8 mouse cellular contexts compared by ENCODE assay signal in the genomic region with DNA sequence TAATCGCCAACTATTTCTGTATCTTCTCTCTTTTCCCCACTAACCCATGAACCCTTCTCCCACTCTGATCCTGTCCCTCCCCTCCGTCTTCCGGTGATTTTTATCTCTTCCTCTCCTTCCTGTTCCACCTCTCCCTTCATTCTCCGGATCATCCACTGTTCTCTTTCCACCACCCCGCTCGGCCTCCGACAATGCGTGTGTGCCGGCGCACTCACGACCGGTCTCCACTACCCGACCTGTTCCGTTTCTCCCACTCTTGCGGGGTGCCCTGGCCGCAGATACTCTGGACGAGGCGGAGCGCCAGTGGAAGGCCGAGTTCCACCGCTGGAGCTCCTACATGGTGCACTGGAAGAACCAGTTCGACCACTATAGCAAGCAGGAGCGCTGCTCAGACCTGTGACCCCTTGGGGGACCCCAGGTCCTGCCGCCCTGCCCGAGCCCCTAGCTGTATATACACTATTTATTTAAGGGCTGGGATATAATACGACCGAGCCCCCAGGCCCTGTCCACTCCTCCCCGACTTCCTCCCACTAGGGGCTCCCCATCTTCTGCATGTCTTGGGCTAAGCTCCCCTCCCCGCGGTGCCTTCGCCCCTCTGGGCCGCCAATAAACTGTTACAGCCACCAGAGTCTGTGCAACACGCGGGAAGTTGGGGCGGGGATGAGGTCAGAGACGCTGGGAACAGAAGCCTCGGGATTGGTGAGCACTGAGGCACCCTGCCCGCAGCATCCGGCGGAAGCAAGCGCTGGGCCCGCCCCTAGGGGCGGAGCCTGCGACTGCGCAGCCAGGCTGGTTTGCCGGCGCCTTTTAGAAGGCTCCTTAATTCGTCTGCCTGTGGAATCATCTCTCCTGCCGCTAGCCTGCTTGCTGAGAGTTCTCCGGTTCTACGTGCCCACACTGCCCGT. TPM values are rescaled to one million over a fixed set of nuclear protein-coding genes. Genes with fewer than 3 reads are reported as not detected.
DNase-seq lines count a peak whose midpoint lies in the region; ATAC-seq and TF ChIP-seq lines count a peak whose summit lies in the region.

A gene (plus strand): TSS at position 791 of the 905 bp plus-strand sequence.

- H3K4me1 ChIP-seq in erythroblast, embryonic 14.5 days (ENCODE audit: control insufficient read depth), result peaks cover 81% of the 10 kb centered on the region
- peaks cover 17% of the 10 kb centered on the region for H3K4me1 ChIP-seq in heart, embryonic 11.5 days (ENCODE audit: control insufficient read depth, insufficient read depth, low read length)
- H3K4me1 ChIP-seq in kidney, embryonic 16.5 days (ENCODE audit: insufficient read depth, low read length), result peaks cover 16% of the 10 kb centered on the region
- peaks cover 4% of the 10 kb centered on the region; the same call in 1 of the 2 replicates for H3K4me1 ChIP-seq in liver, adult 2 months (ENCODE audit: control insufficient read depth, insufficient read depth, low read length)

- H3K9ac ChIP-seq in heart, embryonic 11.5 days (ENCODE audit: low read depth, low read length), result peak within 1 kb of the TSS; percentile 82
- peak within 1 kb of the TSS; percentile 82 for H3K9ac ChIP-seq in kidney, embryonic 16.5 days (replicated peaks; ENCODE audit: low read length)
- peak within 1 kb of the TSS; percentile 79 for H3K9ac ChIP-seq in liver, adult 2 months (ENCODE audit: low read depth, low read length)

- H3K4me3 ChIP-seq in C2C12 (ENCODE audit: insufficient read depth, poor library complexity, severe bottlenecking) (peak within 1 kb of the TSS; percentile 41), myocyte (peak within 1 kb of the TSS; percentile 66)
- H3K4me3 ChIP-seq in erythroblast, embryonic 14.5 days (replicated peaks), result peak within 1 kb of the TSS; percentile 96
- H3K4me3 ChIP-seq in heart, embryonic 11.5 days (ENCODE audit: low read depth, low read length), result peak within 1 kb of the TSS; percentile 51
- peak within 1 kb of the TSS; percentile 63 for H3K4me3 ChIP-seq in kidney, embryonic 16.5 days (ENCODE audit: low read length)
- peak within 1 kb of the TSS; percentile 65 for H3K4me3 ChIP-seq in liver, adult 2 months (ENCODE audit: insufficient read depth, low read depth, low read length)

- peak; percentile 87 for ATAC-seq in heart, embryonic 11.5 days (replicated peaks; ENCODE audit: insufficient number of reproducible peaks, low FRiP score, low TSS enrichment)
- ATAC-seq in kidney, embryonic 16.5 days (ENCODE audit: low FRiP score, low TSS enrichment), result peak; percentile 93

- under 1% methylated on average over 52 of the region's 52 CpGs for WGBS in heart, embryonic 11.5 days (ENCODE audit: insufficient replicate concordance)
- 0% methylated on average over 52 of the region's 52 CpGs for WGBS in kidney, embryonic 16.5 days
- under 1% methylated on average over 52 of the region's 52 CpGs for WGBS in liver, adult 2 months

- H3K36me3 ChIP-seq in C2C12 (ENCODE audit: control insufficient read depth, insufficient read depth) (peaks cover 40% of the 10 kb centered on the region), myocyte (ENCODE audit: control insufficient read depth, insufficient read depth) (peaks cover 25% of the 10 kb centered on the region)
- peaks cover 75% of the 10 kb centered on the region for H3K36me3 ChIP-seq in erythroblast, embryonic 14.5 days (ENCODE audit: control insufficient read depth)
- peaks cover 28% of the 10 kb centered on the region for H3K36me3 ChIP-seq in heart, embryonic 11.5 days (ENCODE audit: control insufficient read depth, insufficient read depth, low read length)
- peaks cover 40% of the 10 kb centered on the region for H3K36me3 ChIP-seq in kidney, embryonic 16.5 days (ENCODE audit: insufficient read depth, low read length)
- H3K36me3 ChIP-seq in liver, adult 2 months (ENCODE audit: control insufficient read depth, insufficient read depth, low read length), result peaks cover 19% of the 10 kb centered on the region
- H3K36me3 ChIP-seq in splenic B cell, adult 2 months (ENCODE audit: control insufficient read depth, insufficient read depth, low read length, poor library complexity, severe bottlenecking), result peaks cover 13% of the 10 kb centered on the region

- H3K79me3 ChIP-seq in C2C12 (ENCODE audit: low read depth), result peaks cover 1% of the 10 kb centered on the region

- H3ac ChIP-seq in C2C12 (ENCODE audit: control insufficient read depth, insufficient read length, low read depth) (peak within 1 kb of the TSS; percentile 75), myocyte (ENCODE audit: control insufficient read depth, insufficient read length) (peak within 1 kb of the TSS; percentile 14)

- H3K27me3 ChIP-seq in C2C12 (ENCODE audit: control insufficient read depth, insufficient read depth, insufficient read length) (peaks cover 6% of the 10 kb centered on the region), myocyte (ENCODE audit: control insufficient read depth, insufficient read depth, insufficient read length) (peaks cover 8% of the 10 kb centered on the region)
- peaks cover 8% of the 10 kb centered on the region; the same call in 1 of the 2 replicates for H3K27me3 ChIP-seq in erythroblast, embryonic 14.5 days (ENCODE audit: control insufficient read depth)
- peaks cover 30% of the 10 kb centered on the region for H3K27me3 ChIP-seq in heart, embryonic 11.5 days (ENCODE audit: control insufficient read depth, insufficient read depth, low read length)
- peaks cover 23% of the 10 kb centered on the region for H3K27me3 ChIP-seq in kidney, embryonic 16.5 days (ENCODE audit: insufficient read depth, low read length)
- no peaks in the 10 kb centered on the region for H3K27me3 ChIP-seq in liver, adult 2 months (ENCODE audit: control insufficient read depth, insufficient read depth, low read length)
- no peaks in the 10 kb centered on the region for H3K27me3 ChIP-seq in splenic B cell, adult 2 months (ENCODE audit: control insufficient read depth, insufficient read depth, low read length, poor library complexity, severe bottlenecking)

- DNase-seq in brain, embryonic 14.5 days (ENCODE audit: low read depth), result peak; percentile 98
- DNase-seq in liver, adult 2 months (ENCODE audit: extremely low read depth, low read depth, low spot score), result peak; percentile 88
- peak; percentile 95 for DNase-seq in splenic B cell, adult 2 months (ENCODE audit: low read depth, low spot score)

- peak within 1 kb of the TSS; percentile 89 for H3K27ac ChIP-seq in heart, embryonic 11.5 days (ENCODE audit: low read depth, low read length)
- H3K27ac ChIP-seq in kidney, embryonic 16.5 days (ENCODE audit: low read length), result peak within 1 kb of the TSS; percentile 96
- H3K27ac ChIP-seq in liver, adult 2 months (replicated peaks; ENCODE audit: insufficient read depth, low read depth, low read length), result peak within 1 kb of the TSS; percentile 88

- no peaks in the 10 kb centered on the region for H3K79me2 ChIP-seq in C2C12 (ENCODE audit: control insufficient read depth, insufficient read depth)
- H3K79me2 ChIP-seq in liver, adult 2 months (ENCODE audit: control insufficient read depth, insufficient read depth, low read length), result no peaks in the 10 kb centered on the region
- no peaks in the 10 kb centered on the region for H3K79me2 ChIP-seq in myocyte (ENCODE audit: control insufficient read depth, insufficient read depth)

- H3K4me2 ChIP-seq in heart, embryonic 11.5 days, result peak within 1 kb of the TSS; percentile 96
- H3K4me2 ChIP-seq in kidney, embryonic 16.5 days (replicated peaks; ENCODE audit: low read depth, low read length), result peak within 1 kb of the TSS; percentile 98
- peak within 1 kb of the TSS; percentile 97 for H3K4me2 ChIP-seq in myocyte (ENCODE audit: low read depth)

- no peak for TF ChIP-seq CTCF in C2C12 (IDR thresholded peaks at IDR 0.05; ENCODE audit: control insufficient read depth, insufficient read depth, insufficient read length)
- no peak for TF ChIP-seq CTCF in brain, embryonic 14.5 days (IDR thresholded peaks at IDR 0.05; ENCODE audit: borderline replicate concordance, extremely low read depth, insufficient read depth, insufficient read length)
- no peak for TF ChIP-seq CTCF in liver, adult 2 months (IDR thresholded peaks at IDR 0.05; ENCODE audit: low read depth, low read length)

- no peaks in the 10 kb centered on the region for H3K9me3 ChIP-seq in erythroblast, embryonic 14.5 days (ENCODE audit: control insufficient read depth, low read length)
- H3K9me3 ChIP-seq in heart, embryonic 11.5 days (replicated peaks; ENCODE audit: control insufficient read depth, low read length), result no peaks in the 10 kb centered on the region
- no peaks in the 10 kb centered on the region for H3K9me3 ChIP-seq in kidney, embryonic 16.5 days (ENCODE audit: low read length)

- TF ChIP-seq POLR2A in brain, embryonic 14.5 days (IDR thresholded peaks at IDR 0.05; ENCODE audit: borderline replicate concordance, extremely low read depth, insufficient read depth, insufficient read length, poor library complexity, severe bottlenecking), result no peak
- TF ChIP-seq POLR2A in liver, adult 2 months (IDR thresholded peaks at IDR 0.05; ENCODE audit: extremely low read depth, insufficient read depth, low read length), result peak; percentile 84
- peak; percentile 69 for TF ChIP-seq POLR2A in myocyte (IDR thresholded peaks at IDR 0.05; ENCODE audit: insufficient read length, low read depth)

TF ChIP-seq in C2C12, 6 proteins besides CTCF, POLR2A, EP300 and RAD21:
- peak; percentile 90 for TF ChIP-seq MAX (IDR thresholded peaks at IDR 0.05)
- no peak for TF ChIP-seq MYOG (IDR thresholded peaks at IDR 0.05; ENCODE audit: control insufficient read depth, extremely low read depth, insufficient read length)

TF ChIP-seq in myocyte, 11 proteins besides CTCF, POLR2A, EP300 and RAD21 (continues in another document):
- TF ChIP-seq REST (IDR thresholded peaks at IDR 0.05; ENCODE audit: insufficient read depth, insufficient read length), result no peak
- TF ChIP-seq TCF12 (IDR thresholded peaks at IDR 0.05; ENCODE audit: insufficient read depth, poor library complexity, severe bottlenecking), result no peak
- no peak for TF ChIP-seq TCF3 (IDR thresholded peaks at IDR 0.05; ENCODE audit: insufficient read length, low read depth)
- no peak for TF ChIP-seq MAX (IDR thresholded peaks at IDR 0.05; ENCODE audit: low read depth)
- no peak for TF ChIP-seq SRF (IDR thresholded peaks at IDR 0.05; ENCODE audit: control insufficient read depth, insufficient read length, low read depth)
- TF ChIP-seq E2F4 (IDR thresholded peaks at IDR 0.05; ENCODE audit: insufficient read depth), result no peak
- no peak for TF ChIP-seq MYOD1 (IDR thresholded peaks at IDR 0.05; ENCODE audit: control insufficient read depth in 1 of 3, insufficient read length in 2 of 3, low read depth in 2 of 3)
- TF ChIP-seq CEBPB (IDR thresholded peaks at IDR 0.05; ENCODE audit: insufficient read depth, poor library complexity, severe bottlenecking), result no peak

RNA-seq across cellular contexts. Expression of the gene that starts here (rescaled TPM):
- 10.6 TPM for polyA plus RNA-seq in C2C12 (2012; fragmentation: generic; extraction: Trizol)
- polyA plus RNA-seq in brain, embryonic 14.5 days (2012; rRNA removed), result 10.0 and 11.9 TPM in 2 replicates
- 14.1 and 16.4 TPM in 2 replicates for polyA plus RNA-seq in erythroblast, embryonic 14.5 days (2012)
- 9.1 and 10.3 TPM in 2 replicates for polyA plus RNA-seq in heart, embryonic 11.5 days (2014; fragmentation: Nextera tagmentation; extraction: Ambion mirVana)
- polyA plus RNA-seq in kidney, embryonic 16.5 days (2015; fragmentation: Nextera tagmentation; extraction: Ambion mirVana), result 7.2 and 7.8 TPM in 2 replicates
- total RNA-seq in liver, adult 2 months (2014; rRNA removed), result 1.1 and 1.4 TPM in 2 replicates
- 6.3 and 7.9 TPM in 2 replicates for polyA plus RNA-seq in liver, adult 2 months (2012; rRNA removed)
- 9.0 TPM for polyA plus RNA-seq in myocyte (2012; fragmentation: generic; extraction: Trizol)

Comparison
In these comparisons a context has a peak if more than half of its experiments do, and no peak if none do; other contexts are left out.
1. Peak in every context shown above with its lines: DNase-seq, ATAC-seq, H3K4me3 ChIP-seq and H3K27ac ChIP-seq.
2. H3K4me3 ChIP-seq: peak in every context shown above with its lines; median percentile 96 in erythroblast, embryonic 14.5 days; 66 in myocyte; 65 in liver, adult 2 months; 63 in kidney, embryonic 16.5 days; 51 in heart, embryonic 11.5 days; 41 in C2C12.